Mouse (Mus musculus): ENCODE data around the gene Rusc1. TPM values are rescaled to one million over a fixed set of nuclear protein-coding genes. Genes with fewer than 3 reads are reported as not detected.
"Not testable (repeated sequence)": the region's sequence is repeated elsewhere in the genome, so short reads cannot be mapped to it uniquely, and the experiment has no call there.

Rusc1 gene
- polyA plus RNA-seq, 1 experiment = 20.2 TPM

DNA sequence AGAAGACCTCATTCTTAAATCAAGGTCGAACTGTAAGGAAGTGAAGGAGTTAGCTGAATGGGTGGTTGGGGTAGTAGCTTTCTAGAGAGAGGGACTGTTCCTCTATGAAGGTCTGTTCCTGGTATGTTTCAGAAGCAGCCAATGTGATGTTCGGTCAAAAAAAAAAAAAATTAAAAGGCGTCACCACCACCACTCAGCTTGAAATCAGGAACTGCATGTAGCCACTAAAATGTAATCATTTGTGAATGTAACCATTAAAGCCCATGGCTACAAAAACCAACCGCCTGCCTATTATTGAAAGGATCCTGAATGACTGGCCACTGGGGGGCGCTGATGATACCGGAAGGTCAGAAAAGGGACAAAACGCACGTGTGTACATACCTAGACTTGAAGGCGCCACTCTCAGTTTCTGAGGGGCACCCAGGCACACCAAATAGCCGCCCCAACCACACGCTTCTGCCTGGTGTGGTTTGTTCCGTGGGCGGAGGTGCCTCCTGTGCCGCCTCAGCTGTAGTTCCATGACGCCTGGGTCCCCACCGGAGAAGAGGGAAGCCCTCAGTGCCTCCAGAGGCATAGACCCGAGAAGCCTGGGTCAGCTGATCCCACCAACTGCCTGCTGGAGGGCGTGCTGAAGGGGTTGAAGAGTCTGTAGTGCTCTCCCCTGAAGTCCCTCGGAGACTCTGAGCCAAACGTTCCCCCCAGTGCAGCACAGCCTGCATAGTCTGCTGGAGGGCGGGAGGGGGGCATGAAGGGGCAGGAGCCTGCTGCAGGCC lies 5.6 kb downstream of the Rusc1 start:
- no peaks in the 10 kb centered on the region for H3K79me2 ChIP-seq (ENCODE audit: control insufficient read depth, insufficient read depth)
- H3ac ChIP-seq (ENCODE audit: control insufficient read depth, insufficient read length) = no peak overlapping the region
- TF ChIP-seq TCF3 (IDR thresholded peaks at IDR 0.05; ENCODE audit: insufficient read length, low read depth) (no peak), MAX (IDR thresholded peaks at IDR 0.05; ENCODE audit: low read depth) (peak; percentile 9)
- H3K36me3 ChIP-seq (ENCODE audit: control insufficient read depth, insufficient read depth) = no peaks in the 10 kb centered on the region
- H3K27me3 ChIP-seq (ENCODE audit: control insufficient read depth, insufficient read depth, insufficient read length) = no peaks in the 10 kb centered on the region
- no peak overlapping the region for H3K4me3 ChIP-seq
- H3K4me2 ChIP-seq (ENCODE audit: low read depth) = no peak overlapping the region

- Histone ChIP-seq H3K27me3 (ENCODE audit: control insufficient read depth, insufficient read depth, insufficient read length) (no peaks in the 10 kb centered on the region), H3K4me2 (ENCODE audit: low read depth) (no peak overlapping the region), H3ac (ENCODE audit: control insufficient read depth, insufficient read length) (no peak overlapping the region), H3K4me3 (no peak overlapping the region), H3K36me3 (ENCODE audit: control insufficient read depth, insufficient read depth) (peaks cover 6% of the 10 kb centered on the region), H3K79me2 (ENCODE audit: control insufficient read depth, insufficient read depth) (no peaks in the 10 kb centered on the region)
- TF ChIP-seq SRF (IDR thresholded peaks at IDR 0.05; ENCODE audit: control insufficient read depth, insufficient read length, low read depth) (no peak), POLR2A (IDR thresholded peaks at IDR 0.05; ENCODE audit: insufficient read length, low read depth) (no peak), CEBPB (IDR thresholded peaks at IDR 0.05; ENCODE audit: insufficient read depth, poor library complexity, severe bottlenecking) (no peak), USF1 (IDR thresholded peaks at IDR 0.05; ENCODE audit: low read depth) (no peak)
Measured at GRCm38 (mm10) chr3:89084654-89085190, 8.4 kb downstream of the Rusc1 start.

DNA sequence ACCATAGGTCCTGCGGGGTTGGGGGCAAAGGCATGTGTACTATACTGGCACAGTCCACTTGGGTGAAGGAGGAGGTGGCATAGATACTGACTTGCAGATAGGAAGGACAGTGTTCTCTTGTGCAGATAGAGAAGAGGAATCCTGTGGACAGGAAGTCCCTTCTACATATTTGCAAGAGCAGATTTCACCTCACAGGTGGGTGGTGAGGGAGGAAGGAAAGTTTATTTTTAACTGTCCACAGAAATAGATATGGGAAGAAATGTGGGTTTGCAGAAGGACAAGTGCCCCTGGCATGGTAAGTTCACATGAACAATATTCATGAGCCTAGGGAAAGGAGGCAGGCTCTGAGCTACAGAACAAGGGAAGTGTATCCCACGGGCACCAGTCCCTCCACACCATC lies 9.0 kb downstream of the Rusc1 start:
- Histone ChIP-seq H3ac (ENCODE audit: control insufficient read depth, insufficient read length) (no peak overlapping the region), H3K4me3 (no peak overlapping the region), H3K27me3 (ENCODE audit: control insufficient read depth, insufficient read depth, insufficient read length) (no peaks in the 10 kb centered on the region), H3K79me2 (ENCODE audit: control insufficient read depth, insufficient read depth) (no peaks in the 10 kb centered on the region), H3K4me2 (ENCODE audit: low read depth) (no peak overlapping the region), H3K36me3 (ENCODE audit: control insufficient read depth, insufficient read depth) (peaks cover 9% of the 10 kb centered on the region)
- no peak for TF ChIP-seq TCF12 (IDR thresholded peaks at IDR 0.05; ENCODE audit: insufficient read depth, poor library complexity, severe bottlenecking)
- no peak for TF ChIP-seq USF1 (IDR thresholded peaks at IDR 0.05; ENCODE audit: low read depth)
- TF ChIP-seq MAX (IDR thresholded peaks at IDR 0.05; ENCODE audit: low read depth) = no peak
- TF ChIP-seq MYOD1 (IDR thresholded peaks at IDR 0.05; ENCODE audit: control insufficient read depth in 1 of 3, insufficient read length in 2 of 3, low read depth in 2 of 3) = no peak
- no peak for TF ChIP-seq REST (IDR thresholded peaks at IDR 0.05; ENCODE audit: insufficient read depth, insufficient read length)
- TF ChIP-seq POLR2A (IDR thresholded peaks at IDR 0.05; ENCODE audit: insufficient read length, low read depth) = no peak
- TF ChIP-seq SRF (IDR thresholded peaks at IDR 0.05; ENCODE audit: control insufficient read depth, insufficient read length, low read depth) = no peak
- no peak for TF ChIP-seq TCF3 (IDR thresholded peaks at IDR 0.05; ENCODE audit: insufficient read length, low read depth)
- TF ChIP-seq CEBPB (IDR thresholded peaks at IDR 0.05; ENCODE audit: insufficient read depth, poor library complexity, severe bottlenecking) = no peak
- no peak for TF ChIP-seq E2F4 (IDR thresholded peaks at IDR 0.05; ENCODE audit: insufficient read depth)
- no peak for TF ChIP-seq POLR2AphosphoS2 (IDR thresholded peaks at IDR 0.05; ENCODE audit: insufficient read length, low read depth)
- no peak for TF ChIP-seq MYOG (IDR thresholded peaks at IDR 0.05; ENCODE audit: control insufficient read depth in 1 of 3, insufficient read depth in 1 of 3, insufficient read length in 2 of 3, low read depth in 2 of 3)

DNA sequence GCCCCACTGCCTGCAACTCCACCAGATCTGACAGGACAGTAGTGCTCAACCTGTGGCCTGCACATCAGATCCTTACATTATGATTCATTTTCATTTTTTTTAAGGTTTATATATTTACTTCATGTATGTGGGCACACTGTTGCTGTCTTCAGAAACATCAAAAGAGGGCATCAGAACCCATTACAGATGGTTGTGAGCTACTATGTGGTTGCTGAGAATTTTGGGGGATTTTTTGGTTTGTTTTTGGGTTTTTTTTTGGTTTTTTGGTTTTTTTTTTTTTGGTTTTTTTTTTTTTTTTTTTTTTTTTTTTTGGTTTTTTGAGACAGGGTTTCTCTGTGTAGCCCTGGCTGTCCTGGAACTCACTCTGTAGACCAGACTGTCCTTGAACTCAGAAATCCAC lies 10.8 kb downstream of the Rusc1 start:
- H3ac ChIP-seq (ENCODE audit: control insufficient read depth, insufficient read length); H3K79me2 ChIP-seq (ENCODE audit: control insufficient read depth, insufficient read depth); H3K4me2 ChIP-seq (ENCODE audit: low read depth); H3K27me3 ChIP-seq (ENCODE audit: control insufficient read depth, insufficient read depth, insufficient read length); H3K4me3 ChIP-seq: not testable (repeated sequence)
- H3K36me3 ChIP-seq (ENCODE audit: control insufficient read depth, insufficient read depth) = peaks cover 15% of the 10 kb centered on the region

DNA sequence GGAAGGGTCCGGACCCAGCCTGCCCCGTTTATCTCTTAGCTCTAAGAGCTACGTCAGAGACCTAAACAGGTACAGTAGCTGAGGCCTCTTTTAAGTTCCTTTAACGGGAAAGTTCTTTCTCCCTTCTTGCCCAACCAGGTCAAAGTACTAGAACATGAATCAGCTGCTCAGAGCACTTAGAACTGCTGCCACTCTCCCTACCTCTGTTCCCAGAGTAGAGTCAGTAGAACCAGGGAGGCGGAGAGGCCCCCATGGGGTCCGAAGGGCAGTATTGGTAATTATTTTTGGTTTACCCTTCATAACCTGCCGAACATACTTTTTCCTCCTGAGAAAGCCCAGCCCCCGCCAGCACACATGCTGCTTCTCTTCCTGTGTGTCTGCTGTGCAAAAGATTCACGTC lies 15.7 kb downstream of the Rusc1 start:
- Histone ChIP-seq H3K79me2 (ENCODE audit: control insufficient read depth, insufficient read depth) (no peaks in the 10 kb centered on the region), H3K36me3 (ENCODE audit: control insufficient read depth, insufficient read depth) (peaks cover 57% of the 10 kb centered on the region), H3K4me3 (no peak overlapping the region), H3K4me2 (ENCODE audit: low read depth) (no peak overlapping the region), H3ac (ENCODE audit: control insufficient read depth, insufficient read length) (no peak overlapping the region), H3K27me3 (ENCODE audit: control insufficient read depth, insufficient read depth, insufficient read length) (no peaks in the 10 kb centered on the region)
- TF ChIP-seq USF1 (IDR thresholded peaks at IDR 0.05; ENCODE audit: low read depth) = no peak
- TF ChIP-seq TCF12 (IDR thresholded peaks at IDR 0.05; ENCODE audit: insufficient read depth, poor library complexity, severe bottlenecking) = no peak
- no peak for TF ChIP-seq CEBPB (IDR thresholded peaks at IDR 0.05; ENCODE audit: insufficient read depth, poor library complexity, severe bottlenecking)
- TF ChIP-seq POLR2A (IDR thresholded peaks at IDR 0.05; ENCODE audit: insufficient read length, low read depth) = no peak
- TF ChIP-seq MYOG (IDR thresholded peaks at IDR 0.05; ENCODE audit: control insufficient read depth in 1 of 3, insufficient read depth in 1 of 3, insufficient read length in 2 of 3, low read depth in 2 of 3) = no peak
- no peak for TF ChIP-seq MYOD1 (IDR thresholded peaks at IDR 0.05; ENCODE audit: control insufficient read depth in 1 of 3, insufficient read length in 2 of 3, low read depth in 2 of 3)
- TF ChIP-seq MAX (IDR thresholded peaks at IDR 0.05; ENCODE audit: low read depth) = no peak
- no peak for TF ChIP-seq SRF (IDR thresholded peaks at IDR 0.05; ENCODE audit: control insufficient read depth, insufficient read length, low read depth)
- no peak for TF ChIP-seq POLR2AphosphoS2 (IDR thresholded peaks at IDR 0.05; ENCODE audit: insufficient read length, low read depth)
- no peak for TF ChIP-seq REST (IDR thresholded peaks at IDR 0.05; ENCODE audit: insufficient read depth, insufficient read length)
- no peak for TF ChIP-seq TCF3 (IDR thresholded peaks at IDR 0.05; ENCODE audit: insufficient read length, low read depth)
- no peak for TF ChIP-seq E2F4 (IDR thresholded peaks at IDR 0.05; ENCODE audit: insufficient read depth)
